In the genomic region with DNA sequence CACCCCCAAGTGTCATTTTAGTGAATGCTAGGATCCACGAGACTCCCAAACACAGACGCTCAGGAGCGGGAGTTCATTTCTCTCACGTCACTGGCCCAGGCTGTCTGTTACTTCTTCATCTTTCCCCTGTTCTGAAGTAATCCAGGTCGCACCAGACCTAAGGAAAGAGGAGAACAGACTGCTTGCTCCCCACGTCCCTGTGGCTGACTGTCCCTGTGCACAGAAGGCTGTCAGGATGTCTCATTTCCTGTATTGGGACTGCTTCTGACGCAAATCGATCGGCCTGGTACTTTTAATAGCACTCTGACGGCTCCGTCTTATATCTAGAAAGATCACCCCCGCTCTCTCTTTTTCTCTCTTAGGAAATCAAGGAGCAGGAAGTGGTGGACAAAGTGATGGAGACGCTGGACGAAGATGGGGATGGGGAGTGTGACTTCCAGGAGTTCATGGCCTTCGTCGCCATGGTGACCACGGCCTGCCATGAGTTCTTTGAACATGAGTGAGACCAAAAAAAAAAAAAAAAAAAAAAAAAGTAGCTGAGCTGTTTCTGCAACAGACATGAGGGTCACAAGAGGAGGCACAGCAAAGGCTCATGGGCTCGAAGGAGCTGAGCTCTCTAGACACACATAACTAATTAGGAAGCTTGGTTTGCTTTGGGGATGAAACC, we compare ENCODE assay signal across 20 mouse cellular contexts. TPM values are rescaled to one million over a fixed set of nuclear protein-coding genes. Genes with fewer than 3 reads are reported as not detected.
DNase-seq lines count a peak whose midpoint lies in the region; ATAC-seq lines count a peak whose summit lies in the region.
"Had no signal": no experiment of that assay in that cellular context is flagged by ENCODE, and none has a peak within 500 bp of the region (broad histone marks: within the 10 kb centered on the region; RNA-seq: fewer than 3 reads in every experiment).

No protein-coding gene starts in this region.

- no peaks in the 10 kb centered on the region for H3K9me3 ChIP-seq in embryonic facial prominence, embryonic 11.5 days (replicated peaks; ENCODE audit: control insufficient read depth, low read length)
- H3K9me3 ChIP-seq: forebrain, embryonic 15.5 days; limb, embryonic 15.5 days; midbrain, embryonic 12.5 days; neural tube, embryonic 12.5 days had no signal

- no peaks in the 10 kb centered on the region for H3K36me3 ChIP-seq in embryonic facial prominence, embryonic 11.5 days (replicated peaks; ENCODE audit: control insufficient read depth, insufficient read depth, low read depth, low read length)

- no peak overlapping the region for H3K9ac ChIP-seq in embryonic facial prominence, embryonic 11.5 days (replicated peaks; ENCODE audit: low read length)
- H3K9ac ChIP-seq: forebrain, embryonic 15.5 days; limb, embryonic 15.5 days; liver, postnatal 0 days; midbrain, embryonic 12.5 days; neural tube, embryonic 12.5 days had no signal

- no peak overlapping the region for H3K4me3 ChIP-seq in embryonic facial prominence, embryonic 11.5 days (ENCODE audit: low read depth, low read length)
- H3K4me3 ChIP-seq: erythroblast, embryonic 14.5 days; forebrain, embryonic 15.5 days; gastrocnemius, adult 2 months; heart, adult 2 months; limb, embryonic 15.5 days; midbrain, embryonic 12.5 days; neural tube, embryonic 12.5 days had no signal

- no peaks in the 10 kb centered on the region for H3K27me3 ChIP-seq in embryonic facial prominence, embryonic 11.5 days (ENCODE audit: control insufficient read depth, insufficient read depth, low read length)
- H3K27me3 ChIP-seq: forebrain, embryonic 15.5 days; limb, embryonic 15.5 days; midbrain, embryonic 12.5 days; neural tube, embryonic 12.5 days had no signal

- no peak overlapping the region for H3K27ac ChIP-seq in embryonic facial prominence, embryonic 11.5 days (replicated peaks; ENCODE audit: low read depth, low read length)
- H3K27ac ChIP-seq: forebrain, embryonic 15.5 days; gastrocnemius, adult 2 months; heart, adult 2 months; limb, embryonic 15.5 days; midbrain, embryonic 12.5 days; neural tube, embryonic 12.5 days had no signal

- peak; percentile 51 for DNase-seq in layer of hippocampus, adult 9-11 months
- no peak for DNase-seq in layer of hippocampus, postnatal 10 days (ENCODE audit: low spot score in 2 of 2)
- peak; percentile 37 for DNase-seq in right cerebral cortex, adult 18-20 months
- no peak for DNase-seq in right cerebral cortex, postnatal 10 days (ENCODE audit: low spot score in 2 of 2)
- peak; percentile 26 for DNase-seq in embryonic facial prominence, embryonic 11.5 days (ENCODE audit: low spot score)
- DNase-seq in cerebellum, adult 9-10 months, result no peak
- DNase-seq in neural tube, embryonic 10.5 days (ENCODE audit: extremely low spot score, low spot score), result no peak
- DNase-seq: cerebellum, adult 11 months; gastrocnemius, adult 2 months; heart, adult 2 months; kidney, adult 2 months; liver, postnatal 0 days; thymus, adult 2 months had no signal

- ATAC-seq in embryonic facial prominence, embryonic 11.5 days (replicated peaks; ENCODE audit: insufficient number of reproducible peaks, low FRiP score, low TSS enrichment, low read depth), result no peak
- ATAC-seq: CD4-positive, CD25-positive, alpha-beta regulatory T cell, adult 4 months; forebrain, embryonic 15.5 days; liver, postnatal 0 days had no signal

- no peak overlapping the region for H3K4me2 ChIP-seq in embryonic facial prominence, embryonic 11.5 days (ENCODE audit: low read depth, low read length)
- H3K4me2 ChIP-seq: forebrain, embryonic 15.5 days; limb, embryonic 15.5 days; midbrain, embryonic 12.5 days; neural tube, embryonic 12.5 days had no signal

- 69% methylated on average over 18 of the region's 18 CpGs for WGBS in embryonic facial prominence, embryonic 11.5 days

- no peaks in the 10 kb centered on the region for H3K4me1 ChIP-seq in embryonic facial prominence, embryonic 11.5 days (ENCODE audit: control insufficient read depth, insufficient read depth, low read length)
- H3K4me1 ChIP-seq: forebrain, embryonic 15.5 days had no signal

RNA-seq across cellular contexts. Expression of gene S100b, which starts 6.0 kb away (rescaled TPM):
- 10 to 100 TPM; 46.1 to 50.0 TPM for total RNA-seq in layer of hippocampus, postnatal 10 days (2021)
- 0.14 and 0.32 TPM in 2 replicates for polyA plus RNA-seq in embryonic facial prominence, embryonic 11.5 days (2014; fragmentation: Nextera tagmentation; extraction: Ambion mirVana)
- total RNA-seq: common myeloid progenitor, adult 5-6 weeks had no signal
- polyA plus RNA-seq: CD4-positive, CD25-positive, alpha-beta regulatory T cell, adult 4 months; erythroblast, embryonic 14.5 days had no signal

RNA-seq across cellular contexts. Expression of gene Prmt2, which starts 22.0 kb away (rescaled TPM):
- total RNA-seq in layer of hippocampus, postnatal 10 days (2021), result 100 to 1,000 TPM in 1 of 2 experiments, 10 to 100 TPM in 1; 95.7 to 100 TPM
- 65.3 and 77.9 TPM in 2 replicates for polyA plus RNA-seq in embryonic facial prominence, embryonic 11.5 days (2014; fragmentation: Nextera tagmentation; extraction: Ambion mirVana)

Comparison
In these comparisons a context has a peak if more than half of its experiments do, and no peak if none do; other contexts are left out.
1. DNase-seq: peak in layer of hippocampus, adult 9-11 months (single experiment), right cerebral cortex, adult 18-20 months (single experiment) and embryonic facial prominence, embryonic 11.5 days (single experiment); none in layer of hippocampus, postnatal 10 days (0 of 2), right cerebral cortex, postnatal 10 days (0 of 2), cerebellum, adult 9-10 months (single experiment) and neural tube, embryonic 10.5 days (single experiment).